Mouse (Mus musculus): ENCODE results near the gene Tomm70a.

DNA sequence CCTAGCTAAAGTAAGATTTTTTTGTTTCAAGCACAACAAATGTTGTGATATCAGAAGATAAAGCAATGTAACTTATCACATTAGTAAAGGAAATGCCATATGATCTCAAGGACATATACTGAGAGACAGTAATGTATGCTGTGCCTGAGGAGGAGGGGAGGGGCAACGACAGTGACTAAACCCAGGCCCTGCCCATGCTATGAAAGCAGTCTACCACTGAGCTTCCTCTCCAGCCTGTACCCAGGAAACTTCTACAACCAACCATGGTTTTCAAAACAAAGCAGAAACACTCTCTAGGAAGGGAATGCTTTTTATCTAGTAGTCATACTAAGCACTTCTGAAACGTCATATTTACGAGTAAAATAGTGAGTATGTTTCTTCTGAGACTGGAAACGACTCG, 41.3 kb downstream of the Tomm70a start:
- TF ChIP-seq ZKSCAN1 (IDR thresholded peaks at IDR 0.05; ENCODE audit: borderline replicate concordance, low read depth, low read length) (no peak), CTCF (conservative IDR thresholded peaks at IDR 0.05 in 1 of 2, IDR thresholded peaks at IDR 0.05 in 1 of 2; ENCODE audit: low read depth in 2 of 2, low read length in 2 of 2) (no peak), NRF1 (IDR thresholded peaks at IDR 0.05; ENCODE audit: low read depth, low read length) (no peak), ELF1 (IDR thresholded peaks at IDR 0.05; ENCODE audit: low read depth, low read length) (no peak), KAT2A (IDR thresholded peaks at IDR 0.05; ENCODE audit: insufficient replicate concordance, low read length) (no peak), NELFE (IDR thresholded peaks at IDR 0.05; ENCODE audit: low read depth, low read length) (no peak), HCFC1 (IDR thresholded peaks at IDR 0.05; ENCODE audit: low read depth, low read length) (no peak), USF1 (IDR thresholded peaks at IDR 0.05; ENCODE audit: low read depth, low read length) (no peak), ZC3H11A (IDR thresholded peaks at IDR 0.05; ENCODE audit: low read depth, low read length) (no peak), MXI1 (IDR thresholded peaks at IDR 0.05; ENCODE audit: low read depth, low read length) (no peak), EP300 (IDR thresholded peaks at IDR 0.05; ENCODE audit: low read length) (no peak), JUN (IDR thresholded peaks at IDR 0.05; ENCODE audit: insufficient read depth, low read depth, low read length) (no peak)
